Mouse (Mus musculus) MN1 (cell line): Measurements from ENCODE around the gene Gdpgp1.

Source experiments
- DNase-seq: peaks from one replicate; pipeline ENCODE4 v3.0.0-alpha.2; 2016; ENCODE audit warnings: low spot score

Gdpgp1 gene

DNA sequence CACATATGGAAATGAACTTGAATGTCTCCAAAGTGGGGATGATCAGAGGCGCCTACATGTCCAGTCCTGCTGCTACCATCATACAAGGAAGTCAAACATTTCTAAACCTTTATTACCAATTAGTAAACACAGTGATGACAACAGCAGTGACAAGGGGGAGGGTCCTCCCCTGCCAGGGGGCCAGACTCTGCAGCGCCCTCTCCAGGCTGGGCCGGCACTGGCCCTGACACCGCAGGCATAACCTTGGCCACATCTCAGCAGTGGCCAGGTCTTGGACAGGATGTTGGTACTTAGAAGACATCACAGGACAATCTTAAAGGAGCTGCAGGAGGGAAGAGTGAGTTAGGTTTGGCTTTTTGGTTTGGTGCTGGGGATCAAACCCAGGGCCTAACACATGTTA lies 5.6 kb upstream of the Gdpgp1 start:
- DNase-seq: no peak

DNA sequence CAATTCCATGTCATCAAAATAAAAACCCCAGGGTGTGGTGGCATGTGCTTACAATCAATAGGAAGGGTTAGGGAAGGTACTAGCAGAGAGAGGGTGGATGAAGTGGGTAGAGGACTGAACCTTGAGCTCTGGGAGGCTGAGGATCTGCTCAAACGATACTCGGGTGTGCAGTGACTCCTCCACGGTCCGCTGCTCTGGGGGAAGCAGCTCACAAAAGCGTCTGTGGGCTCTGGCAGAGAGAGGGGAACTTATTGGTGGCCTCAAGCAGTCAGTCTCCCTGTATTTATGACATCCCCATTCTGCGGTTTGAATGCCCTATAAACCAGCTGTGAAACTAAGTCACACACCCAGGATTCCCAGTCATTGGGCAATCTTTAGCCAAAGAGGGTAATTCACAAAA lies 2.5 kb upstream of the Gdpgp1 start:
- DNase-seq: no peak

DNA sequence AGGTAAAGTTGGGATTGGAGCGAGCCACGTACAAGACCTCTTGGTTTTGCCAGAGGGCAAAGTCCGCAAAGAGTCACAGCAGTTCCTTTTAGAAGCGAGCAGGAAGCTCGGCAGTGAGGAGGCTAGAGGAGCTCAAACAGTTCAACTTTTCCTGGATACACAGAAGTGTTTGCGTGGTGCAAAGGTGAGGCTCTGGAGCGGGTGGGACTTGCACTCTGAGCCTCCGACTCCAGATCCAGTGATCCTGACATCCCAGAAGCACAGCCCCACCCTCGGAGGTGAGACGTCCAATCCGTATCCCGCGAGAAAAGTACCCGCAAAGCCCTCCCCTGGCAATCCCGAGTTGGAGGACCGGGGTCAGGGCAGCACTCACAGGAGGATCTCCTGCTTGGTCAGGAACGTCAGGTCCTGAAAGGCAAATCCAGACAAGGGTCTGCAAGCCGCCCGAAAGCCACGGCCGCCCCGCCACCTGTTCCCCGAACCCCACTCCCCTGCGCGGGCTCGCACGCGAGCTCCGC lies 635 bp upstream of the Gdpgp1 start:
- peak; percentile 70 for DNase-seq

GRCm38 (mm10) chr7:80233799-80234198 lies 1.1 kb downstream of the Gdpgp1 start:
- DNase-seq: peak; percentile 23

DNA sequence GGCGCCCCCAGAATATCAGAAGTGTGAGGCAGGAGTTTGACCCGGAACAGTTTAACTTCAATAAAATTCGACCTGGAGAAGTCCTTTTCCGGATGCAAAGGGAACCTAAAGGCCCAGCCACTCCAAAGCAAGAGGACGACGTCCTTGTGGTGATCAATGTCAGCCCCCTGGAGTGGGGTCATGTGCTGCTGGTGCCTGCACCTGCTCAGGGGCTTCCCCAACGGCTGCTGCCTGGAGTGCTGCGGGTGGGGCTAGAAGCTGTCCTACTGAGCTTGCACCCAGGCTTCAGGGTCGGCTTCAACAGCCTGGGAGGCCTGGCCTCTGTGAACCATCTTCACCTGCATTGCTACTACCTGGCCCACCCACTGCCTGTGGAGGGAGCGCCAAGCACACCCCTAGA lies 5.9 kb downstream of the Gdpgp1 start:
- no peak for DNase-seq

DNA sequence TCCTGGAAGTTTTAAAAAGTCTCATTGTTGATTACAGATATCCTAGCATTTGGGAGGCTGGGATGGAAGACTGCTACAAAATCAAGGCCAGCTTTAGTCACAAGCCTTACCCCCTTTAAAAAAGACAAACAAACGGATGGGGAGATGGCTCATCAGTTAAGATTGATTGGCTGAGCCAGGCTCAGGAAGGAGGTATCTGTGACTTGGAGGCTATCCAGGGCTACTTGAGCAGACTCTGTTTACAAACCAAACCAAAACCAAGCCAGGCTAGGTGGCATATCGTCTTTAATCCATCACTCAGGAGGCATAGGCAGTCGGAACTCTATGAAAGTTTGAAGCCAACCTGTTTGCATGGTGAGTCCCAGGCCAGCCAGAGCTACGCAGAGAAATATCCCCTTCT lies 9.0 kb downstream of the Gdpgp1 start:
- no peak for DNase-seq

DNA sequence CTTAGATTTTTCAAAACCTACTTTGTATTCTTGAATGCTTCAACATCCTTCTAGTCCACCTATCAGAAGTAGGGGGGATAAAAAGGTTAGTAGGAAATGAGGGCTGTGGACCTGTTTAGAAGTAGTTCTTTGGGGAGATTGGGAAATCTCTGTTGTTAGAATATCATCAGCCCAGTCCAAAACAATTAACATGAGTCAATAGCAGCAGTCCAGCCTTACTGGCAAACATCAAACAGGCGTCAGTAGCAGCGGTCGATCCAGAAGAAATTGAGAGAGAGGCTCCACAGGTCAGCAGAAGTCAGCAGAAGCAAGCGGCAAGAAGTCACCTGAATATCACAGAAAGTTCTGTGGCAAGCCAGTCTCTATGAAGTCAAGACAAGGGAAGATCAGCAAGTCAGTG lies 12.2 kb downstream of the Gdpgp1 start:
- DNase-seq: no peak

DNA sequence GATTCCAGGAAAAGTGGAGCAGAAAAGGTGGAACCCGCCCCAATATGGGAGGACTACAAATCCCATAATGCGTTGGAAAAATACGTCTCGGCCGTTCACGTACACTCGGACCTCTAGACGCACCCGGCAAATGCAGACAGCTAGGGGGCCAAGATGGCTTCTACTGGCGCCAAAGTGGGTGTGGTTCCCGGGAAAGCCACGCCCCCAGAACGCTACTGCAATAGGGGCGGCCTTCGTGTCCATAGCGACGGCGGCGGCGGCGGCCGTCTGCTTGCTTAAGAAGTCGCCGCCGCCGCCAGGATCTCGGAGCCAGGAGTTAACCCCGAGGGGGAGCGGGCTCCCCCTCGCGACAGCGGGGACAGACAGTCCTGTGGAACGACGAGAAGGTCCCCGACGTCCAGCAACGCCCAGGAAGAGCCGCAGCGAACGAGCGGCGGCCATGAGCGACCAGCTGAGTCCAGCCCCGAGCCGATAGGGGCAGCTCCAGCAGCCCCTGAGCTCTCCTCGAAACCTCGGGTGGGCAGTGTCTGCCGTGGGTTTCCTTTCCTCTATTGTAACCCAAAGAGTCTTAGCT lies 13.6 kb downstream of the Gdpgp1 start, which contains the start of gene Ttll13:
TSS of gene Ttll13 (plus strand) at position 229 of the 574 bp plus-strand sequence.
- DNase-seq: peak; percentile 98

GRCm38 (mm10) chr7:80246859-80247258 lies 14.2 kb downstream of the Gdpgp1 start:
- peak; percentile 34 for DNase-seq

DNA sequence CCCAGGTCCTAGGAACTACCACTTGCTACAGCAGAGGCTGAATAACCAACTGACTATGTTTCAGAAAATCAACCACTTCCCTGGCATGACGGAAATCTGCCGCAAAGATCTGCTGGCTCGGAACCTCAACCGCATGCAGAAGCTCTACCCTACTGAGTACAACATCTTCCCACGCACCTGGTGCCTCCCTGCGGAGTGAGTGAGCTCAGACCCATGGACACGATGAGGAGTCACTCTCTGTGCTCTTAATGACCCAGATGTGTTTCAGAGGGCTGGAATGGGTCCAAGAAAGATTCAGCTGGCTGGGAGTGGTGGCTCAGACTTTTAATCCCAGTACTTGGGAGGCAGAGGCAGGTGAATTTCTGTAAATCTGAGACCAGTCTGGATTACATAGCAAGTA lies 19.8 kb downstream of the Gdpgp1 start:
- peak; percentile 47 for DNase-seq

DNA sequence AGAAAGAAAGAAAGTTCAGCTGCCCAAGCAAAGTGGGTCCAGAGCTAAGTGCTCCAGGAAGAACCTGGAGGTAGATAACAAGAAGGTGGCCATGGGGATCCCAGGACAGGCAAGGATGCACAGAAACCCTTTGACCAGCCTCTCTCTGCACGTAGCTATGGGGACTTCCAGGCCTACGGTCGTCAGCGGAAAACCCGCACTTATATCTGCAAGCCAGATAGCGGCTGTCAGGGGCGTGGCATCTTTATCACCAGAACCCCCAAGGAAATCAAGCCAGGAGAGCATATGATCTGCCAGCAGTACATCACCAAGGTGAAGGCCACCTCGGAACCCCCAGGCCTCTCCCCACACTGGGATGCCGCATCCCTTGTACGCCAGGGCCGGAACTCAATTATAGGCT lies 20.2 kb downstream of the Gdpgp1 start:
- DNase-seq: no peak

GRCm38 (mm10) chr7:80255981-80256380 lies 23.3 kb downstream of the Gdpgp1 start:
- DNase-seq: no peak

GRCm38 (mm10) chr7:80257706-80258105 lies 25.0 kb downstream of the Gdpgp1 start:
- no peak for DNase-seq

DNA sequence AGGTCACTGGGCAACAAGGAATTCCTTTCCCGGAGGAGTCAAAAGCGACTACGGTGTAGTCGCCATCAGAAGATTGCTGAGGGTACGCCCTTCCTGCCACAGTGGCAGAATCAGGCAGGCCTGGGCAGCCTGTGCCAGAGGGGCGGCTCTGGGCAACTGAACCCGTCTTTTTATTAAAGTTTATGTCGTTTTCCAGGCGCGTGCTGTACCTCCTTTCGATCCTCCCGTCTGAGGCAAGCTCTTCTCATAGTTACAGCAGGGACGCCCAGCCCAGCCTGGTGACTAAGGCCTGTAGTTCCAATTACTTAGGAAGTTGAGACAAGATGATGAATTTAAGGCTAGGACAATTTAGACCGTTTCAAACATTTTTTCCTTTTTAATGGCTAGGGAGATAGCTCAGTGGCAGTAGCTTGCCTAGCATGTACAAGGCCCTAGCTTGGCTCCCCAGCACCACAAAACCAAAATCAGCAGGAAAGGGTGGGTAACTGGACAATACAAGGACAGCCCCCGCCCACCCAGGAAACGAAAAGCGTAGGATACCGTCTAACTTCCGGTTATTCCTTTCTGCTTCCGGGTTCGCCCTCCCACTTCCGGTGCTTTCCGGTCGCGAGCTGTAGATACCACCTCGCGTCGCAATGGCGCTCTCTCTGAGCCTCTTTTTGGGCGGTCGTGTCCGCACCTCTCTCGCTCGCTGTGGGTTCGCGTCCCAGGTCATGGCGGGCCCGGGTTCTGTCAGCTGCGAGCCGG lies 28.1 kb downstream of the Gdpgp1 start, which contains the start of gene Ngrn:
TSS of gene Ngrn (plus strand) at position 591 of the 747 bp plus-strand sequence.
- peak; percentile 93 for DNase-seq

- peak; percentile 49 for DNase-seq
Measured at GRCm38 (mm10) chr7:80261372-80261990, 28.8 kb downstream of the Gdpgp1 start.

DNA sequence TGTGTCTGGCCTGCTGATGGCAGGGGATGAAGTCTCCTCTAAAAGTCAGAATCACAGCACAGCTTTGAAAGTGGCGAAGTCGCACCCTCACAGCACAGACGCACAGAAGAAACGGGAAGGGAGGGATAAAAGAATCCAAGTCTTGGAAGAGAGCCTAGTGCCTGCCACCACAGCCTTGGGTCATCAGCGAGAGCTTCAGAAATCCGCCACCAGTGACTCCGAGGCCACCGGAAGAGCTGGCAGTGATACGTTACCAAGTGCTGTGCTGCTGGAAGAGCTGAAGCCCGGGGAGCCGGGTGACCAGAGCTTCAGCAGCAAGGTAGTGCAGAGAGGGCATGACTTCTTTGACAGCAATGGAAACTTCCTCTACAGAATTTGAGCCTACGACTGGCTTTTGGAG lies 31.9 kb downstream of the Gdpgp1 start:
- DNase-seq: no peak

DNA sequence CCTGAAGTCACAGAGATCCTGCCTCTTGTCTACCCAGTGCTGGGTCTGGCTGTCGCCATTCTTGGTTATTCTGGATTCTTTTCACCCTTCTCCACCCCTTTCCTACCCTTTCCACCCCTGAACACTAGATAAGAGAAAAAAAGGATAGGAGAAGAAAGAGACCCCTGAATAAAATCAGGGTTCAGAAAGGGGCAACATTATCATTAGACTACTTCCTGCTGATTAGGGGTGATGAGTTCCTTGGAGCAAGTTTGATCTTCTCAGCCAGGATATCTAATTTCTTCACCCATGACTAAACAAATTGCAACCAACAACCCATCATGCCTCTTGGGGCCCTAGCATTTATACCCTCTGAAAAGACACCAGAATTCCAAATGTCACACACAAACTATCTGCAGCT lies 35.1 kb downstream of the Gdpgp1 start:
- no peak for DNase-seq

DNA sequence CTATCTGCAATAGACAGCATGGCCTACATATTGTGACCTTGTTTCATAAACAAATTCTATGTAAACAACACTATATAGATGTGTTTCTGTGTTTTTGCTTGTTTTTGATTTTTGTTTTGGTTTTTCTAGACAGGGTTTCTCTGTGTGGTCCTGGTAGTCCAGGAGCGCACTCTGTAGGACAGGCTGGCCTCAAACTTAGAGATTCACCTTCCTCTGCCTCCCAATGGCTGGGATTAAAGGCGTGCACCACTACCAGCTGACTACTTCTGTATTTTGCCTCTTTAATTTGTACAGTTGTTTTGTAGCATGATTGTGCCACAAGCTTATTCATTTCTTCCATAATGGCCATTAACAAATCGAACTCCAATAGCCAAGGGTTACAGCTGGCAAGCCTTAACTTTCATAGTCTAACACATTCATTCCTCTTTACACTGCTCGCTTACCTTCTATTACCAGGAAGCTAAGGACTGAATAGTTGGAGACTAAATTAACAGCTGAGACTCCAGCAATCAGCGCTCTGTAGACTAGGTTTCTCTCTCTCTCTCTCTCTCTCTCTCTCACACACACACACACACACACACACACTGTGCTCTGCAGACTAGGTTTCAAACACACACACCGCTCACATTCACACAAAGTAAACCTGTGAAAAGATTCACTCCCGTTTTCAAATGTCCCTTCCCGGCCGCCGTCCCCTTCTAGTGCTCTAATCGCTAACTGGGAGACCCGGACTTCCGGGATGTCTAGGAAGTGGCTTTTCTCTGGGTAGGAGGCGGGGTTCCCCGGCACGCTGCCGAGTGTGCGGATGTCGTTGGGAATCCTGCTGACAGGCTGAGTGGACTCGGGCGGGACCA lies 36.5 kb downstream of the Gdpgp1 start, which contains the start of gene Vps33b:
TSS of gene Vps33b (plus strand) at position 753 of the 854 bp plus-strand sequence.
- DNase-seq: peak; percentile 95

DNA sequence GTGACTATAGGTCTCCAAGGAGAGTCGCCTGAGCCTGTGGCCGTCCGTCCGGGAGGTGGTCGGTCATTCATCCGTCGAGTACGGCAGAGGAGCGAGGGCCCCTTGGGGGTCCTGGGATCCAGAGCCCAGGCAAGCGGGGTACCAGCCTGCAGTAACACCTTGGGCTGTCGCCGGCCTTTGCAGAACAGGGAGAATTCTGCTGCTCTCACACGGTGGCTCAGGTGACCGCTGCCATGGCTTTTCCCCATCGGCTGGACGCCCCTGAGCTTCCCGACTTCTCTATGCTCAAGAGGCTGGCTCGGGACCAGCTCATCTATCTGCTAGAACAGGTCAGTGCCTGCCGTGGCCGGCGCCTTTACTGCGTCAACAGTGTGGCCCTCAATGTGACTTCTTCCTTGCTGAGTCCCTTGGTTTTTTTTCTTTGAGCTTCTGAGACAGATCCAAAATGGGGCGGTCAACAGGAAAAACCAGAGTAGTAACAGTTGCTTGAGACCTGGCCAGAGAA lies 37.1 kb downstream of the Gdpgp1 start:
- peak; percentile 43 for DNase-seq

DNA sequence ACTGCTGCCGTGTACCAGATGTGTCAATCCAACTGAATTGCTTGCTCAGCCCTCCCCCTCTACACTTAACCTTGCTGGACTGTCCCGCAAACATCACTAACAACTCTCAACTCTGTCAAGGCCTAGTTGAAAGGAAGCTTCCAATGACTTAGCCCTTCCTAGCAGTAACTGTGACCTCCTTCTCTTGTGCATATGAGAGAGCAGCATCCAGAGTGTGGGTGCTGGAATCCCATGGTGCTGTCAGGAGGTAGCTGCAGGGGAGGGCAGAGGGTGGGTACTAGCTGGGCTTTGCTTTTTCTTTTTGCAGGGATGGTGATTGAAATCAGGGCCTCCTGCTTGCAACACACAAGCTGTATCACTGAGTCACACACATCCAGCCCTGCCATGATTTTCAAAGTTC lies 40.8 kb downstream of the Gdpgp1 start:
- DNase-seq: no peak

GRCm38 (mm10) chr7:80276374-80276773 lies 43.7 kb downstream of the Gdpgp1 start:
- no peak for DNase-seq

DNA sequence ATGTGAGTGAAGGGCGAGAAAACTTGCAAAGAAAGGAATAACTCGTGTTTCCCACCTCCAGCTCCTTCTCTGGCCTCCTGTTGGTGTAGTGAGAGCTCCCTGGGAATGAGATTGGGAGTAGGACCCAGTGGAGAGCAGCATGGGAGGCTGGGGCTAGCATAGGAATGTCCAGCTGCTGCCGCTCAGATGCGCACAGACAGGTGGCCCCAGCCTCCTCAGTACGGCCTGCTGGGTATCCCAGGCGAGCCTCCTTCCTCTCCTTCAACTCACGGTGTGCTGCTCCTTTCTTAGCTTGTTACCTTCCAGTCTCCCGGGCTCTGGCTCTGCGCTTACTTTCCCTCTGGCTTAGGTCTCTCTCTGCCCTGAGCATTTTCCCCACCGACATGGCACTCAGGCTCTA lies 47.4 kb downstream of the Gdpgp1 start:
- no peak for DNase-seq
